Mouse (Mus musculus) layer of hippocampus, postnatal 14 days (tissue): Measurements from ENCODE around the gene Btg2. TPM values are rescaled to one million over a fixed set of nuclear protein-coding genes. Genes with fewer than 3 reads are reported as not detected.

Experiments
- DNase-seq, 2 experiments: peaks; one replicate each; pipeline ENCODE4 v3.0.0; 2021 to 2022; ENCODE audit warnings: low spot score in 2 of 2, mixed read lengths in 1 of 2
- total RNA-seq, 2 experiments: library from RNA; stranded (reverse); gene quantifications; 2 replicates each; pipeline ENCODE4 v1.2.3; 2021

The Btg2 gene
- total RNA-seq, 2 experiments from 2014 or later, result 14.1 to 19.2 TPM

GRCm38 (mm10) chr1:134060849-134061569 lies 17.9 kb downstream of the Btg2 start:
- DNase-seq, result peak; percentile 85 to 94

GRCm38 (mm10) chr1:134059739-134060695 lies 18.9 kb downstream of the Btg2 start:
- no peak for DNase-seq

- no peak for DNase-seq
These were observed 20.1 kb downstream of the Btg2 start for GRCm38 (mm10) chr1:134058870-134059269.

GRCm38 (mm10) chr1:134057736-134058135 lies 21.2 kb downstream of the Btg2 start:
- no peak for DNase-seq

GRCm38 (mm10) chr1:134056285-134056684 lies 22.6 kb downstream of the Btg2 start:
- no peak for DNase-seq

GRCm38 (mm10) chr1:134055666-134056245 lies 23.2 kb downstream of the Btg2 start:
- DNase-seq, result no peak

GRCm38 (mm10) chr1:134055058-134055457 lies 23.9 kb downstream of the Btg2 start:
- no peak for DNase-seq

GRCm38 (mm10) chr1:134053207-134053606 lies 25.7 kb downstream of the Btg2 start:
- peak; percentile 85 to 92 for DNase-seq

GRCm38 (mm10) chr1:134049542-134049941 lies 29.4 kb downstream of the Btg2 start:
- no peak for DNase-seq

- DNase-seq, result peak; percentile 76 to 81
These were observed 30.2 kb downstream of the Btg2 start for GRCm38 (mm10) chr1:134048759-134049158.

- no peak for DNase-seq
These were observed 31.5 kb downstream of the Btg2 start for GRCm38 (mm10) chr1:134047431-134047830.

- DNase-seq, result no peak
These were observed 32.5 kb downstream of the Btg2 start for GRCm38 (mm10) chr1:134046387-134046786.

GRCm38 (mm10) chr1:134045971-134046370 lies 32.9 kb downstream of the Btg2 start:
- peak; percentile 88 for DNase-seq

GRCm38 (mm10) chr1:134044805-134045204 lies 34.1 kb downstream of the Btg2 start:
- DNase-seq, result no peak

GRCm38 (mm10) chr1:134042341-134042740 lies 36.6 kb downstream of the Btg2 start:
- no peak for DNase-seq

- DNase-seq, result no peak
These were observed 37.0 kb downstream of the Btg2 start for GRCm38 (mm10) chr1:134041900-134042299.

GRCm38 (mm10) chr1:134039361-134039760 lies 39.6 kb downstream of the Btg2 start:
- no peak for DNase-seq

GRCm38 (mm10) chr1:134038336-134038735 lies 40.6 kb downstream of the Btg2 start:
- no peak for DNase-seq

- DNase-seq, result no peak
These were observed 41.7 kb downstream of the Btg2 start, which contains the start of gene Fmod for GRCm38 (mm10) chr1:134037172-134037571. Gene Fmod, plus strand, starts transcription at chr1:134037254.

- no peak for DNase-seq
These were observed 42.4 kb downstream of the Btg2 start for GRCm38 (mm10) chr1:134036492-134036891.

GRCm38 (mm10) chr1:134028161-134028846 lies 50.6 kb downstream of the Btg2 start:
- no peak for DNase-seq
